Mouse (Mus musculus) hindbrain, embryonic 11.5 days (tissue): ENCODE results near the gene Spin2-ps6. TPM values are rescaled to one million over a fixed set of nuclear protein-coding genes. Genes with fewer than 3 reads are reported as not detected.
"Not testable (repeated sequence)": the region's sequence is repeated elsewhere in the genome, so short reads cannot be mapped to it uniquely, and the experiment has no call there.

Experiments
- ATAC-seq: fragments of 200-750 bp; cut with Nextera tagmentation; 2 replicates; pipeline ENCODE4 v1.8.0; 2017; ENCODE audit warnings: mild to moderate bottlenecking, moderate TSS enrichment, moderate library complexity; ENCODE audit not compliant: low FRiP score
- DNase-seq: peaks from one replicate; pipeline ENCODE4 v3.0.0-alpha.2; 2015; ENCODE audit warnings: low spot score
- H3K27ac ChIP-seq: fragments of 300-500 bp; sonication (generic); 2 replicates; pipeline ENCODE4 v1.5.1; 2014; ENCODE audit warnings: mild to moderate bottlenecking, low read depth, low read length
- H3K27me3 ChIP-seq: fragments of 300-500 bp; sonication (generic); 2 replicates; pipeline ENCODE4 v1.6.1; 2014; ENCODE audit warnings: mild to moderate bottlenecking, low read length, moderate library complexity, mixed read lengths; ENCODE audit not compliant: control insufficient read depth, insufficient read depth
- H3K36me3 ChIP-seq: fragments of 300-500 bp; sonication (generic); 2 replicates; pipeline ENCODE4 v1.6.1; 2014; ENCODE audit warnings: mild to moderate bottlenecking, low read length, moderate library complexity, mixed read lengths; ENCODE audit not compliant: control insufficient read depth, insufficient read depth
- H3K4me1 ChIP-seq: fragments of 300-500 bp; sonication (generic); replicated peaks from 2 replicates; pipeline ENCODE4 v1.6.1; 2014; ENCODE audit warnings: low read length, mixed read lengths; ENCODE audit not compliant: control insufficient read depth, insufficient read depth
- H3K4me2 ChIP-seq: fragments of 300-500 bp; sonication (generic); replicated peaks from 2 replicates; pipeline ENCODE4 v1.6.1; 2014; ENCODE audit warnings: mild to moderate bottlenecking, low read depth, low read length
- H3K4me3 ChIP-seq: fragments of 300-500 bp; sonication (generic); 2 replicates; pipeline ENCODE4 v1.5.1; 2014; ENCODE audit warnings: low read depth, low read length
- H3K9ac ChIP-seq: fragments of 300-500 bp; sonication (generic); 2 replicates; pipeline ENCODE4 v1.6.1; 2014; ENCODE audit warnings: low read depth, low read length
- H3K9me3 ChIP-seq: fragments of 300-500 bp; sonication (generic); 2 replicates; pipeline ENCODE4 v1.6.1; 2016; ENCODE audit warnings: low read length; ENCODE audit not compliant: control insufficient read depth
- WGBS: fragments of 180-500 bp; shearing (Covaris S2); extraction: QIAGEN DNeasy Blood & Tissue Kit; methylation state at CpG from one replicate; pipeline ENCODE4 v1.1.7; 2014; 5-methylcytosine and 5-hydroxymethylcytosine counted together
- polyA plus RNA-seq: library from polyadenylated mRNA; unstranded; fragments of >200 nt; fragmentation: Nextera tagmentation; extraction: Ambion mirVana; gene quantifications from 2 replicates; pipeline ENCODE4 v1.2.1, GENCODE M21; 2014

Gene Spin2-ps6
- polyA plus RNA-seq: not detected in 2 replicates

GRCm38 (mm10) chrX:33234569-33234968 lies at the start of gene Spin2-ps6:
Gene Spin2-ps6 (plus strand): TSS chrX:33234869.
- not testable (repeated sequence) for H3K4me1 ChIP-seq, H3K27me3 ChIP-seq, H3K4me3 ChIP-seq, H3K9ac ChIP-seq, H3K36me3 ChIP-seq, H3K9me3 ChIP-seq, DNase-seq, H3K4me2 ChIP-seq, ATAC-seq, H3K27ac ChIP-seq
- WGBS: 91% methylated on average over 1 of the region's 3 CpGs

Other genes with a start within 250 kb of the Spin2-ps6 start
- gene Btbd35f12, start 78.5 kb downstream of the Spin2-ps6 start, polyA plus RNA-seq: not detected in 2 replicates